Mouse (Mus musculus): ENCODE results near the gene Synpo2.

DNA sequence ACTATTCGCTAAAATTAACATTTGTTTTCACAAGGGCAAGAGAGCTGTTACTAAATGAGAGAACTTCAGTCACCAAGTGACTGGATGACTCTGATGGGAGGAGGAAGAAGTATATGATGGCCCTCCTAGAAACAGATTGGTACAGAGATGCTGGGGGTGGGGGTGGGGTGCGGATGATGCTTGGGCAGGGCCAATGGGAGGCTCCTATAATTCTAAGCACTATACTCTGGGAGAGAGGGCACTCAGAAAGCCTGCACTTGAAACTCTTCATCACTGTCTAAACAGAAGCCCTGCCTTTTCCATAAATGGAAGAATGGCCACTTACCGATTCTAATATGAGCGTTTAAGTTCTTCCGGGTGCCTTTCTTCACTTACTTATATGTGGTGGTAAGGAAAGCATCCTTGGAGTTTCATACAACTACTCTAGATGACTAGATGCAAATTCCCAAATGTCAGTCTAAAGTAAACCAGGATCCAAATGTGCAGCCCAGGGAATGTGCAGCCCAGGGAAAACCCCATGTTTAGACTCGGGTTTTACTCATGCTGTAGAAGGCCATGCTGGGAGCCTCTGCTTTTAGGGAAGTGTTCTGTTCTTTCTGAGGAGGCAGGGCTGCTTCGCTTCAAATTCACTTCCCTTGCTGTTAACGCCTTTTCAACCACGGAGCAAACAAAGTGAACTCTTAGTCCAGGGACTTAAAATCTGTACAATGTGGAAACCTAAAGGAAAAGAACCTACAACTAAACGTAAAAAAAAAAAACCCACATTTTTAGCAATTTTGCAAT is 86.4 kb downstream of the Synpo2 start:
- TF ChIP-seq CTCF (IDR thresholded peaks at IDR 0.05; ENCODE audit: control insufficient read depth, insufficient read depth, insufficient read length) (no peak), USF1 (IDR thresholded peaks at IDR 0.05; ENCODE audit: low read depth) (no peak)

Data from C2C12 (cell line).